Mouse (Mus musculus): ENCODE data around the gene Ptbp1.

DNA sequence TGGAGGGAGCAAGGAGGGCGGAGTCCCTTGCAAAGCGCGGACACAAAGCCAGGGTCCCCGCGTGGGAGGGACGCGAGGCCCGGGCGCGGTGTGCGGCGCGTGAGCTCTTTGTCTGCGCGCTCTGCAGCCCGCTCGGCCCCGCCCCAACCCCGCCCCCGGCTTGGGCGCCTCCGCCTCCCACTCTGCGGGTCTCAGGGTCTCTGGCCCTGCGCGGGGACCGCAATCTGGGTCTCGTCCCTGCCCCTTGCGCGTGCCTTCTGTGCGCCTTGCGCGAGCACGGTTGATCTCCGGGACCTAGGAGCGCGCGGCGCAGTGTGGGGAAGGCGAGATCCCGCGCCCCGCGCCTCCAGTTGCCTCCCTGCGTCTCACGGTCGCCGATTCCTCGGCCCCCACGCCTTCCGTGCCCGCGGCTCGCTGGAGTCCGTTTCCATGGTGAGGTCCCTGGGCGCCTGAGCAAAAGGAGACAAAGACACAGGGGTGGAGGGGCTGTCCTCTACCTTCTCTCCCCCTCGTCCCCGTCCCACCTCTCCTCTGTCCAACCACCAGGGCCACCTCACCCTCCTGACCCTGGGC is 20.1 kb downstream of the Ptbp1 start, which contains the start of the genes Prtn3 and Plppr3:
- no peak for TF ChIP-seq EP300 (IDR thresholded peaks at IDR 0.05; ENCODE audit: insufficient read depth, low read depth, low read length)
- TF ChIP-seq CTCF (IDR thresholded peaks at IDR 0.05; ENCODE audit: low read depth, low read length): no peak
